Mouse (Mus musculus): Measurements from ENCODE around the gene Plppr2. TPM values are rescaled to one million over a fixed set of nuclear protein-coding genes. Genes with fewer than 3 reads are reported as not detected.

Plppr2 gene
- total and polyA plus RNA-seq, 3 experiments = 1.3 to 13.9 TPM; not detected in 1

DNA sequence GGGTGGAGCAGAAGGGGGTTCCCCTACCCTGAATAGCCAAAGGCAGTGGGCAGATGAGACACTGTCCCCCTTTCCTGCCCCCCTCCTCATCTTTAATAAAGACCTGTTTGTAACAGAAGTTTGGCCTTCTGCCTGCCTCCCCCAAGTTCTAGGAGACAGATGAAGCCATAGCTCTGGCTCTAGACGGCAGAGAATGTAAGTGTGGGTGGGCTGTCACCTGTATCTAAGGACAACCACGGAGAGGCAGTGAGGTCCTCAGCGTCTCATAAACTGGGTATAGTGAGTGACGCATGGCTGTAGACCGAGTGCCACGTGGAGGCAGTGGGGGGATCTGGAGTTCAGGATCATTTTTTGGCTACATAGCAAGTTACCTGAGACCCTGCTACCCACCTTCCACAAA lies 12.0 kb downstream of the Plppr2 start:
- no peaks in the 10 kb centered on the region for H3K9me3 ChIP-seq (replicated peaks; ENCODE audit: insufficient read depth, low read length)
- no peak overlapping the region for H3K9ac ChIP-seq (ENCODE audit: control insufficient read depth, low read depth, low read length, poor library complexity, severe bottlenecking)
- H3K4me1 ChIP-seq (ENCODE audit: control insufficient read depth in 1 of 2, insufficient read depth in 2 of 2, low read length in 2 of 2) = peaks cover 0 to 13% of the 10 kb centered on the region in 2 experiments; a peak in 2 of 4 replicates
- H3K4me3 ChIP-seq (ENCODE audit: control insufficient read depth in 1 of 2, insufficient read depth in 1 of 2, low read depth in 2 of 2, low read length in 2 of 2) = no peak overlapping the region
- no peaks in the 10 kb centered on the region for H3K79me2 ChIP-seq (ENCODE audit: control insufficient read depth, insufficient read depth, low read length, poor library complexity)
- H3K27ac ChIP-seq (ENCODE audit: control insufficient read depth, low read depth, low read length) = no peak overlapping the region
- peaks cover 0 to 6% of the 10 kb centered on the region in 2 experiments; a peak in 2 of 4 replicates for H3K36me3 ChIP-seq (ENCODE audit: control insufficient read depth in 1 of 2, insufficient read depth in 2 of 2, low read length in 2 of 2)
- no peaks in the 10 kb centered on the region for H3K27me3 ChIP-seq (ENCODE audit: control insufficient read depth in 1 of 2, insufficient read depth in 2 of 2, low read length in 2 of 2)
- TF ChIP-seq UBTF (IDR thresholded peaks at IDR 0.05; ENCODE audit: borderline replicate concordance, insufficient read depth, low read depth, low read length) (no peak), EP300 (IDR thresholded peaks at IDR 0.05; ENCODE audit: low read depth in 1 of 2, low read length in 2 of 2) (no peak), TBP (IDR thresholded peaks at IDR 0.05; ENCODE audit: low read depth, low read length) (no peak), POLR2AphosphoS5 (IDR thresholded peaks at IDR 0.05; ENCODE audit: borderline replicate concordance, low read depth, low read length) (no peak), KAT2A (conservative IDR thresholded peaks at IDR 0.05; ENCODE audit: low read depth, low read length) (no peak), NRF1 (IDR thresholded peaks at IDR 0.05; ENCODE audit: insufficient read depth, low read depth, low read length, poor library complexity, severe bottlenecking) (no peak), ZKSCAN1 (IDR thresholded peaks at IDR 0.05; ENCODE audit: low read depth, low read length) (no peak), POLR2A (IDR thresholded peaks at IDR 0.05; ENCODE audit: control insufficient read depth in 1 of 2, insufficient read depth in 1 of 2, low read depth in 1 of 2, low read length in 2 of 2, poor library complexity in 1 of 2) (no peak), TAL1 (IDR thresholded peaks at IDR 0.05; ENCODE audit: low read length) (no peak), JUND (IDR thresholded peaks at IDR 0.05; ENCODE audit: low read depth, low read length) (no peak), RCOR1 (IDR thresholded peaks at IDR 0.05; ENCODE audit: low read depth, low read length) (no peak)
- DNase-seq (ENCODE audit: low read depth, low spot score) = no peak

DNA sequence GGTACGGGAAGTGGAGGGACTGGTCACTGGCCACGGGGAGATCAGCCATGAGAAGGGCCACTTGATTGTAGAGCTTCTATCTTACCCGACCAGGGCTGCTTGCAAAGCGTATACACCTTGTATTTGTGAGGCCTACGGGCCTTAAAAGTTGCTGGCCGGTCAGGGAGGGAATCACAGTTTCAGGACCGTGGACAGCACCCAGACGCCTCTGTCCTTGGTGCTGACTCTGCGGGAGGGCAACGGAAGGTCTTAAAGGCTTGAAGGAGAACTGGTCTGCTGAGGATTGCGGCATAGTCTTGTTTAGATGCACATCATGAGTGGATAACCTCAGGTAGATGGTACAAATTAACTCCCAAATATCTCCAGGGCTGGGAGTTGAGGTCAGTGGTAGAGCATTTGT lies 13.5 kb downstream of the Plppr2 start:
- Histone ChIP-seq H3K27me3 (ENCODE audit: control insufficient read depth in 1 of 2, insufficient read depth in 2 of 2, low read length in 2 of 2) (no peaks in the 10 kb centered on the region), H3K4me1 (ENCODE audit: control insufficient read depth in 1 of 2, insufficient read depth in 2 of 2, low read length in 2 of 2) (peaks cover 5 to 20% of the 10 kb centered on the region in 2 experiments), H3K9ac (ENCODE audit: control insufficient read depth, low read depth, low read length, poor library complexity, severe bottlenecking) (no peak overlapping the region), H3K79me2 (ENCODE audit: control insufficient read depth, insufficient read depth, low read length, poor library complexity) (peaks cover 1% of the 10 kb centered on the region; the same call in 1 of the 2 replicates), H3K9me3 (replicated peaks; ENCODE audit: insufficient read depth, low read length) (no peaks in the 10 kb centered on the region), H3K36me3 (ENCODE audit: control insufficient read depth in 1 of 2, insufficient read depth in 2 of 2, low read length in 2 of 2) (peaks cover 0 to 12% of the 10 kb centered on the region in 2 experiments; a peak in 2 of 4 replicates), H3K27ac (ENCODE audit: control insufficient read depth, low read depth, low read length) (no peak overlapping the region), H3K4me3 (ENCODE audit: control insufficient read depth in 1 of 2, insufficient read depth in 1 of 2, low read depth in 2 of 2, low read length in 2 of 2) (no peak overlapping the region)
- DNase-seq (ENCODE audit: low read depth, low spot score) = peak; percentile 94
- TF ChIP-seq CTCF (IDR thresholded peaks at IDR 0.05 in 2 of 3, conservative IDR thresholded peaks at IDR 0.05 in 1 of 3; ENCODE audit: control insufficient read depth in 1 of 3, insufficient read depth in 1 of 3, low read depth in 2 of 3, low read length in 3 of 3, poor library complexity in 1 of 3, severe bottlenecking in 1 of 3) (peak in 1 of 3 experiments; percentile 58; a peak in 2 of 6 replicates), TBP (IDR thresholded peaks at IDR 0.05; ENCODE audit: low read depth, low read length) (peak; percentile 67; the same call in 1 of the 2 replicates), POLR2AphosphoS2 (IDR thresholded peaks at IDR 0.05; ENCODE audit: low read length) (no peak)

DNA sequence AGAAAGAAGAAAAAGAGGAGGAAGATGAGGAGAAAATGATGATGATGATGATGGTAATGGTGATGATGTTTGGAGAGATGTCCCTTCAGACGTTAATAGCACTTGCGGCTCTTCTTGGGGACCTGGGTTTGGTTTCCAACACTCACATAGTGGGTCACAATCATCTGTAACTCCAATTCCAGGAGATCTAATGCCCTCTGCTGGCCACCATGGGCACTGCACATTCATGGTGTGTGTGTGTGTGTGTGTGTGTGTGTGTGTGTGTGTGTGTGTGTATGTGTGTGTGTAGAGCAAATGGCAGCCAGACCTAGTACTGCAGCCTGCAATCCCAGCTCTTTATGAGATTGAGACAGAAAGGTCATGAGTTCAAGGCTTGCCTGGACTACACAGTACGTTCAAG lies 15.1 kb downstream of the Plppr2 start:
- Histone ChIP-seq H3K4me3 (ENCODE audit: control insufficient read depth in 1 of 2, insufficient read depth in 1 of 2, low read depth in 2 of 2, low read length in 2 of 2) (no peak overlapping the region), H3K4me1 (ENCODE audit: control insufficient read depth in 1 of 2, insufficient read depth in 2 of 2, low read length in 2 of 2) (peaks cover 7 to 20% of the 10 kb centered on the region in 2 experiments), H3K79me2 (ENCODE audit: control insufficient read depth, insufficient read depth, low read length, poor library complexity) (peaks cover 1% of the 10 kb centered on the region; the same call in 1 of the 2 replicates), H3K36me3 (ENCODE audit: control insufficient read depth in 1 of 2, insufficient read depth in 2 of 2, low read length in 2 of 2) (peaks cover 0 to 11% of the 10 kb centered on the region in 2 experiments; a peak in 2 of 4 replicates), H3K9me3 (replicated peaks; ENCODE audit: insufficient read depth, low read length) (no peaks in the 10 kb centered on the region), H3K27me3 (ENCODE audit: control insufficient read depth in 1 of 2, insufficient read depth in 2 of 2, low read length in 2 of 2) (no peaks in the 10 kb centered on the region), H3K9ac (ENCODE audit: control insufficient read depth, low read depth, low read length, poor library complexity, severe bottlenecking) (no peak overlapping the region), H3K27ac (ENCODE audit: control insufficient read depth, low read depth, low read length) (no peak overlapping the region)
- peak; percentile 79 for DNase-seq (ENCODE audit: low read depth, low spot score)
- TF ChIP-seq CTCF (IDR thresholded peaks at IDR 0.05 in 2 of 3, conservative IDR thresholded peaks at IDR 0.05 in 1 of 3; ENCODE audit: control insufficient read depth in 1 of 3, insufficient read depth in 1 of 3, low read depth in 2 of 3, low read length in 3 of 3, poor library complexity in 1 of 3, severe bottlenecking in 1 of 3) (peak in 1 of 3 experiments; percentile 87; a peak in 2 of 6 replicates), POLR2AphosphoS5 (IDR thresholded peaks at IDR 0.05; ENCODE audit: borderline replicate concordance, low read depth, low read length) (no peak; the same call in 1 of the 2 replicates), ZMIZ1 (IDR thresholded peaks at IDR 0.05; ENCODE audit: low read depth, low read length) (no peak)
